Mouse (Mus musculus): ENCODE measurements around the gene Plekha6. TPM values are rescaled to one million over a fixed set of nuclear protein-coding genes. Genes with fewer than 3 reads are reported as not detected.

Plekha6 gene
- polyA plus RNA-seq, 1 experiment from 2014 or later = 8.8 TPM

DNA sequence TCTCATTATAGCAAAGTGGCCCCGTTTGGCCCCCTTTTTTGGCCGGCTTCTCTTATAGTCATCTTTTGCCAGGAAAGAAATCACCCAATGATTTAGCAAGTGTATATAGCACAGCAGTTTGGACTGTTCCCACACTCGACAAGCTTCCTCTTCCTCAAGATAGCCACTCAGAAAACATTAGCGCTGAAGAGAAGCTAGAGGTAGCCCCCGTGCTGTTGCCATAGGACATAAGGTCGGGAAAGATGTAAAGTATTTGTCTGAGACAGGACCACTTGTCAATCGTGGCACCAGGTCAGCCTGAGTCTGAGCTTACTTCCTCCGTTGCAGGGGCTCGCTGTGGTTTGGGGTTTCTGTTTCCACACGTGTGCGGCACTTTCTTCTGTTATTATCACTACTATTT, 1.1 kb downstream of the Plekha6 start:
- no peak for ATAC-seq (replicated peaks; ENCODE audit: low FRiP score, low read depth)
- H3K27me3 ChIP-seq (ENCODE audit: insufficient read depth, low read length) = 0 out of 2 replicates have a peak, but pooled peaks cover 13% of the 10 kb centered on the region
- no peak overlapping the region for H3K9ac ChIP-seq (ENCODE audit: low read depth, low read length)
- no peaks in the 10 kb centered on the region for H3K36me3 ChIP-seq (ENCODE audit: insufficient read depth, low read length)
- H3K9me3 ChIP-seq (replicated peaks; ENCODE audit: low read length) = no peaks in the 10 kb centered on the region
- H3K4me2 ChIP-seq (ENCODE audit: low read length) = peak overlapping the region; percentile 97; the same call in 1 of the 2 replicates
- TF ChIP-seq CTCF (IDR thresholded peaks at IDR 0.05; ENCODE audit: low read depth) = no peak
- H3K4me3 ChIP-seq (replicated peaks; ENCODE audit: low read depth, low read length) = peak overlapping the region; percentile 55; the same call in 1 of the 2 replicates
- DNase-seq (ENCODE audit: low spot score) = no peak
- WGBS = 41% methylated on average over 11 of the region's 11 CpGs
- H3K27ac ChIP-seq = no peak overlapping the region
- peaks cover 13% of the 10 kb centered on the region for H3K4me1 ChIP-seq (replicated peaks; ENCODE audit: insufficient read depth, low read length)

GRCm38 (mm10) chr1:133168318-133169060, 4.5 kb downstream of the Plekha6 start:
- no peak overlapping the region for H3K27ac ChIP-seq
- no peaks in the 10 kb centered on the region for H3K9me3 ChIP-seq (replicated peaks; ENCODE audit: low read length)
- no peak overlapping the region for H3K9ac ChIP-seq (ENCODE audit: low read depth, low read length)
- peaks cover 12% of the 10 kb centered on the region for H3K4me1 ChIP-seq (replicated peaks; ENCODE audit: insufficient read depth, low read length)
- peak overlapping the region; percentile 32; the same call in 1 of the 2 replicates for H3K4me2 ChIP-seq (ENCODE audit: low read length)
- ATAC-seq (replicated peaks; ENCODE audit: low FRiP score, low read depth) = no peak
- no peak overlapping the region for H3K4me3 ChIP-seq (replicated peaks; ENCODE audit: low read depth, low read length)
- WGBS = 35% methylated on average over 19 of the region's 19 CpGs
- H3K27me3 ChIP-seq (ENCODE audit: insufficient read depth, low read length) = 0 out of 2 replicates have a peak, but pooled peaks cover 8% of the 10 kb centered on the region
- no peaks in the 10 kb centered on the region for H3K36me3 ChIP-seq (ENCODE audit: insufficient read depth, low read length)
- TF ChIP-seq CTCF (IDR thresholded peaks at IDR 0.05; ENCODE audit: low read depth) = no peak
- DNase-seq (ENCODE audit: low spot score) = no peak

- no peak overlapping the region for H3K4me2 ChIP-seq (ENCODE audit: low read length)
- H3K4me3 ChIP-seq (replicated peaks; ENCODE audit: low read depth, low read length) = no peak overlapping the region
- WGBS = 69% methylated on average over 8 of the region's 8 CpGs
- no peak overlapping the region for H3K27ac ChIP-seq
- no peak overlapping the region for H3K9ac ChIP-seq (ENCODE audit: low read depth, low read length)
- TF ChIP-seq CTCF (IDR thresholded peaks at IDR 0.05; ENCODE audit: low read depth) = no peak
- DNase-seq (ENCODE audit: low spot score) (no peak), ATAC-seq (replicated peaks; ENCODE audit: low FRiP score, low read depth) (no peak)
- H3K4me1 ChIP-seq (replicated peaks; ENCODE audit: insufficient read depth, low read length) = no peaks in the 10 kb centered on the region
- H3K36me3 ChIP-seq (ENCODE audit: insufficient read depth, low read length) = no peaks in the 10 kb centered on the region
- H3K27me3 ChIP-seq (ENCODE audit: insufficient read depth, low read length) = no peaks in the 10 kb centered on the region
- no peaks in the 10 kb centered on the region for H3K9me3 ChIP-seq (replicated peaks; ENCODE audit: low read length)
Measured at GRCm38 (mm10) chr1:133170196-133170595, 6.2 kb downstream of the Plekha6 start.

DNA sequence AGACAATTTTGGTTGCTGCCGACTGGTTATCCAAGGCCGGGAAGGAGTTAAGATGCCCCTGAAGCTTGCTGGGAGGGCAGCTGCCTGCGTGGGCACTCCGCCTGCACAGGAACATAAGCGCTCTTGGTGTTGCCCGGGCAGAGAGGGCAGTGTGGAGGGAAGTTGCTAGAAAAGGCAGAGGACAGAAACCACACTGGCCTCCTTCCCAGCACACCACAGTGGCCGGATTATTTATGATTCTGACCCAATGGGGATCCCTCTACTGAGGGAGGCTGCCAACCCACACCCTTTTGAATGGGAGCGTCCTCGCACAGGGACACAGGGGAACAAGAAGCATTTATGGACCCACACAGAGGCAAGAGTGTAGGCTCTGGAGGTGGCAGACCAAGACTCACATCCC, 7.3 kb downstream of the Plekha6 start:
- no peaks in the 10 kb centered on the region for H3K27me3 ChIP-seq (ENCODE audit: insufficient read depth, low read length)
- H3K9ac ChIP-seq (ENCODE audit: low read depth, low read length) = no peak overlapping the region
- H3K4me1 ChIP-seq (replicated peaks; ENCODE audit: insufficient read depth, low read length) = no peaks in the 10 kb centered on the region
- H3K4me2 ChIP-seq (ENCODE audit: low read length) = no peak overlapping the region
- ATAC-seq (replicated peaks; ENCODE audit: low FRiP score, low read depth) (no peak), DNase-seq (ENCODE audit: low spot score) (no peak)
- H3K27ac ChIP-seq = no peak overlapping the region
- TF ChIP-seq CTCF (IDR thresholded peaks at IDR 0.05; ENCODE audit: low read depth) = no peak
- no peaks in the 10 kb centered on the region for H3K36me3 ChIP-seq (ENCODE audit: insufficient read depth, low read length)
- WGBS = 76% methylated on average over 9 of the region's 9 CpGs
- H3K9me3 ChIP-seq (replicated peaks; ENCODE audit: low read length) = no peaks in the 10 kb centered on the region
- no peak overlapping the region for H3K4me3 ChIP-seq (replicated peaks; ENCODE audit: low read depth, low read length)

DNA sequence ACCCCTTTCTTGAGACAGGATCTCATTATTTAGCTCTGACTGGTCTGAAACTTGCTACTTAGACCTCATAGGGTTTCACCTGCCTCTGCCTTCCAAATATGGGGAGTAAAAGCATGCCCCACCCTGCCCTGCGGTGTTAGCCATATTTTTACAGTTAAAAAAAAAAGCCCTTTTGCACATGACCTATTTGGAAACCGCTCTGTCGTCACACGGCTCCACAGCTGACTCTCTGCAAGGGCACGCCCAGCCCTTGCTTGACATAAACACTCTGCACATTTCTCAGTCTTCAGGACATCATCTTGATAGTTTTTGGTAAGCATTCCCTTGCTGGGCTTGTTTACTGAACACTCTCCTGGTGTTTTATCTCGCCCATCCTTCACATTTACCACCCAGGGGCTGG, 11.1 kb downstream of the Plekha6 start:
- no peaks in the 10 kb centered on the region for H3K4me1 ChIP-seq (replicated peaks; ENCODE audit: insufficient read depth, low read length)
- 65% methylated on average over 6 of the region's 6 CpGs for WGBS
- H3K9ac ChIP-seq (ENCODE audit: low read depth, low read length) = no peak overlapping the region
- H3K4me2 ChIP-seq (ENCODE audit: low read length) = no peak overlapping the region
- no peak for ATAC-seq (replicated peaks; ENCODE audit: low FRiP score, low read depth)
- TF ChIP-seq CTCF (IDR thresholded peaks at IDR 0.05; ENCODE audit: low read depth) = no peak
- no peak overlapping the region for H3K27ac ChIP-seq
- no peaks in the 10 kb centered on the region for H3K27me3 ChIP-seq (ENCODE audit: insufficient read depth, low read length)
- no peak overlapping the region for H3K4me3 ChIP-seq (replicated peaks; ENCODE audit: low read depth, low read length)
- no peaks in the 10 kb centered on the region for H3K9me3 ChIP-seq (replicated peaks; ENCODE audit: low read length)
- DNase-seq (ENCODE audit: low spot score) = no peak
- H3K36me3 ChIP-seq (ENCODE audit: insufficient read depth, low read length) = no peaks in the 10 kb centered on the region

GRCm38 (mm10) chr1:133177480-133178172, 13.6 kb downstream of the Plekha6 start:
- peak; percentile 95 for TF ChIP-seq CTCF (IDR thresholded peaks at IDR 0.05; ENCODE audit: low read depth)
- Histone ChIP-seq H3K9me3 (replicated peaks; ENCODE audit: low read length) (no peaks in the 10 kb centered on the region), H3K4me2 (ENCODE audit: low read length) (no peak overlapping the region), H3K36me3 (ENCODE audit: insufficient read depth, low read length) (no peaks in the 10 kb centered on the region), H3K27ac (no peak overlapping the region), H3K27me3 (ENCODE audit: insufficient read depth, low read length) (no peaks in the 10 kb centered on the region), H3K4me1 (replicated peaks; ENCODE audit: insufficient read depth, low read length) (peaks cover 8% of the 10 kb centered on the region; the same call in 1 of the 2 replicates), H3K4me3 (replicated peaks; ENCODE audit: low read depth, low read length) (no peak overlapping the region), H3K9ac (ENCODE audit: low read depth, low read length) (no peak overlapping the region)
- ATAC-seq (replicated peaks; ENCODE audit: low FRiP score, low read depth) (no peak), DNase-seq (ENCODE audit: low spot score) (peak; percentile 88)
- WGBS = 49% methylated on average over 8 of the region's 8 CpGs
